Mouse (Mus musculus): ENCODE results near the gene Pramel3. TPM values are rescaled to one million over a fixed set of nuclear protein-coding genes. Genes with fewer than 3 reads are reported as not detected.

The Pramel3 gene
- total RNA-seq (2023) = not detected

GRCm38 (mm10) chrX:135302007-135302406 lies at the start of gene Pramel3:
TSS of gene Pramel3 (plus strand) at chrX:135302307.

Other genes with a start within 250 kb of the Pramel3 start
- not detected for gene Gm15023, start 124.7 kb upstream of the Pramel3 start, total RNA-seq (2023)
- gene Tceal6, start 91.6 kb upstream of the Pramel3 start, total RNA-seq (2023) = not detected
- gene Gm5128, start 71.0 kb downstream of the Pramel3 start, total RNA-seq (2023) = not detected
- not detected for gene Gm7903, start 131.5 kb downstream of the Pramel3 start, total RNA-seq (2023)
- gene AV320801, start 192.3 kb downstream of the Pramel3 start, total RNA-seq (2023) = not detected